ENCODE assay signal across 24 mouse cellular contexts in genomic region chr1:84925599-84925998, GRCm38 (mm10). TPM values are rescaled to one million over a fixed set of nuclear protein-coding genes. Genes with fewer than 3 reads are reported as not detected.
A peak's percentile ranks its signal among the peaks of the same experiment; 100 is the strongest.
DNase-seq lines count a peak whose midpoint lies in the region; ATAC-seq lines count a peak whose summit lies in the region.
"Had no signal": no experiment of that assay in that cellular context is flagged by ENCODE, and none has a peak within 500 bp of the region (broad histone marks: within the 10 kb centered on the region; RNA-seq: fewer than 3 reads in every experiment).

No protein-coding gene starts in this region.

- ATAC-seq in heart, embryonic 11.5 days (replicated peaks; ENCODE audit: insufficient number of reproducible peaks, low FRiP score, low TSS enrichment) = no peak
- 0 out of 2 replicates have a peak, but pooled peaks have one; percentile 32 for ATAC-seq in heart, embryonic 16.5 days (replicated peaks; ENCODE audit: extremely low read depth, insufficient read depth, low FRiP score)
- ATAC-seq in heart, embryonic 12.5 days (ENCODE audit: insufficient number of reproducible peaks, low FRiP score) = no peak
- ATAC-seq in hindbrain, embryonic 12.5 days (ENCODE audit: low FRiP score) = no peak
- ATAC-seq: CD4-positive, CD25-positive, alpha-beta regulatory T cell, adult 4 months; forebrain, embryonic 13.5 days; hindbrain, embryonic 16.5 days; inflammation-experienced regulatory T-cells, adult 6 months; intestine, postnatal 0 days; Patski had no signal

- no peak overlapping the region for H3K9ac ChIP-seq in heart, embryonic 11.5 days (ENCODE audit: low read depth, low read length)
- no peak overlapping the region for H3K9ac ChIP-seq in heart, embryonic 16.5 days (ENCODE audit: low read length)
- no peak overlapping the region for H3K9ac ChIP-seq in heart, embryonic 12.5 days
- H3K9ac ChIP-seq in hindbrain, embryonic 12.5 days = no peak overlapping the region
- H3K9ac ChIP-seq: forebrain, embryonic 13.5 days; heart, embryonic 15.5 days had no signal

- no peak overlapping the region for H3K4me3 ChIP-seq in heart, embryonic 11.5 days (ENCODE audit: low read depth, low read length)
- H3K4me3 ChIP-seq in heart, embryonic 16.5 days (ENCODE audit: low read length) = no peak overlapping the region
- no peak overlapping the region for H3K4me3 ChIP-seq in heart, embryonic 12.5 days
- H3K4me3 ChIP-seq in hindbrain, embryonic 12.5 days = no peak overlapping the region
- H3K4me3 ChIP-seq: embryonic facial prominence, embryonic 10.5 days; forebrain, embryonic 13.5 days; gastrocnemius, adult 2 months; heart, embryonic 15.5 days had no signal

- H3K9me3 ChIP-seq in heart, embryonic 11.5 days (replicated peaks; ENCODE audit: control insufficient read depth, low read length) = no peaks in the 10 kb centered on the region
- no peaks in the 10 kb centered on the region for H3K9me3 ChIP-seq in heart, embryonic 16.5 days (replicated peaks; ENCODE audit: control insufficient read depth, low read length)
- H3K9me3 ChIP-seq in heart, embryonic 12.5 days (replicated peaks) = no peaks in the 10 kb centered on the region
- H3K9me3 ChIP-seq in hindbrain, embryonic 12.5 days (replicated peaks) = no peaks in the 10 kb centered on the region
- H3K9me3 ChIP-seq: embryonic facial prominence, embryonic 10.5 days; forebrain, embryonic 13.5 days; heart, embryonic 15.5 days had no signal

- H3K36me3 ChIP-seq in heart, embryonic 11.5 days (ENCODE audit: control insufficient read depth, insufficient read depth, low read length) = no peaks in the 10 kb centered on the region
- no peaks in the 10 kb centered on the region for H3K36me3 ChIP-seq in heart, embryonic 16.5 days (ENCODE audit: control insufficient read depth, insufficient read depth)
- no peaks in the 10 kb centered on the region for H3K36me3 ChIP-seq in heart, embryonic 12.5 days
- peaks cover 14% of the 10 kb centered on the region; the same call in 1 of the 2 replicates for H3K36me3 ChIP-seq in hindbrain, embryonic 12.5 days
- H3K36me3 ChIP-seq: embryonic facial prominence, embryonic 10.5 days; heart, embryonic 15.5 days had no signal

- no peaks in the 10 kb centered on the region for H3K27me3 ChIP-seq in heart, embryonic 11.5 days (ENCODE audit: control insufficient read depth, insufficient read depth, low read length)
- H3K27me3 ChIP-seq in heart, embryonic 16.5 days (ENCODE audit: control insufficient read depth, insufficient read depth, low read length) = no peaks in the 10 kb centered on the region
- no peaks in the 10 kb centered on the region for H3K27me3 ChIP-seq in heart, embryonic 12.5 days (replicated peaks)
- no peaks in the 10 kb centered on the region for H3K27me3 ChIP-seq in hindbrain, embryonic 12.5 days
- H3K27me3 ChIP-seq: forebrain, embryonic 13.5 days; heart, embryonic 15.5 days; Patski had no signal

- H3K4me1 ChIP-seq in heart, embryonic 11.5 days (ENCODE audit: control insufficient read depth, insufficient read depth, low read length) = no peaks in the 10 kb centered on the region
- H3K4me1 ChIP-seq in heart, embryonic 16.5 days (ENCODE audit: control insufficient read depth, insufficient read depth, low read length) = no peaks in the 10 kb centered on the region; the same call in 1 of the 2 replicates
- H3K4me1 ChIP-seq in heart, embryonic 12.5 days (replicated peaks) = peaks cover 8% of the 10 kb centered on the region
- H3K4me1 ChIP-seq in hindbrain, embryonic 12.5 days = no peaks in the 10 kb centered on the region
- H3K4me1 ChIP-seq: embryonic facial prominence, embryonic 10.5 days; forebrain, embryonic 13.5 days had no signal

- no peak overlapping the region for H3K27ac ChIP-seq in heart, embryonic 11.5 days (ENCODE audit: low read depth, low read length)
- no peak overlapping the region for H3K27ac ChIP-seq in heart, embryonic 16.5 days (ENCODE audit: low read length)
- H3K27ac ChIP-seq in heart, embryonic 12.5 days (ENCODE audit: poor library complexity, severe bottlenecking) = no peak overlapping the region
- H3K27ac ChIP-seq in hindbrain, embryonic 12.5 days = no peak overlapping the region
- H3K27ac ChIP-seq: embryonic facial prominence, embryonic 10.5 days; forebrain, embryonic 13.5 days; gastrocnemius, adult 2 months; heart, embryonic 15.5 days had no signal

- WGBS in heart, embryonic 11.5 days (ENCODE audit: insufficient replicate concordance) = 61% methylated on average over 9 of the region's 9 CpGs
- 57% methylated on average over 9 of the region's 9 CpGs for WGBS in heart, embryonic 16.5 days
- 65% methylated on average over 9 of the region's 9 CpGs for WGBS in heart, embryonic 12.5 days
- 84% methylated on average over 9 of the region's 9 CpGs for WGBS in hindbrain, embryonic 12.5 days

- DNase-seq in heart, adult 11 months = peak; percentile 95
- peak; percentile 15 for DNase-seq in heart, postnatal 4 days
- DNase-seq in urinary bladder, adult 2 months (ENCODE audit: low spot score) = no peak
- DNase-seq: adrenal gland, adult 8-10 months; adrenal gland, postnatal 36 days; B cell, adult 2 months; cerebellum, adult 2 months; cerebellum, postnatal 10 days; gastrocnemius, adult 2 months; gastrocnemius, postnatal 25 days; kidney, adult 8-10 months had no signal

- no peak overlapping the region for H3K4me2 ChIP-seq in heart, embryonic 11.5 days
- no peak overlapping the region for H3K4me2 ChIP-seq in heart, embryonic 16.5 days (ENCODE audit: low read depth, low read length)
- no peak overlapping the region for H3K4me2 ChIP-seq in heart, embryonic 12.5 days
- H3K4me2 ChIP-seq in hindbrain, embryonic 12.5 days (replicated peaks) = no peak overlapping the region
- H3K4me2 ChIP-seq: forebrain, embryonic 13.5 days; heart, embryonic 15.5 days had no signal

RNA-seq across cellular contexts. Expression of gene Slc16a14, which starts 9.3 kb away (rescaled TPM):
- 0.07 and 0.09 TPM in 2 replicates for polyA plus RNA-seq in heart, embryonic 11.5 days (2014; fragmentation: Nextera tagmentation; extraction: Ambion mirVana)
- not detected in 2 replicates for polyA plus RNA-seq in heart, embryonic 16.5 days (2015; fragmentation: Nextera tagmentation; extraction: Ambion mirVana)
- polyA plus RNA-seq in heart, embryonic 12.5 days (2016; fragmentation: Nextera tagmentation; extraction: Ambion mirVana) = 0.17 and 0.26 TPM in 2 replicates
- total RNA-seq in heart, postnatal 4 days (2021) = under 1 TPM; 0.11 to 0.38 TPM
- 8.3 and 9.0 TPM in 2 replicates for polyA plus RNA-seq in hindbrain, embryonic 12.5 days (2016; fragmentation: Nextera tagmentation; extraction: Ambion mirVana)
- polyA plus RNA-seq in urinary bladder, adult 2 months (2012; rRNA removed) = 4.1 and 4.4 TPM in 2 replicates
- total RNA-seq: granulocyte monocyte progenitor cell, adult 5-6 weeks had no signal
- polyA plus RNA-seq: CD4-positive, CD25-positive, alpha-beta regulatory T cell, adult 4 months; inflammation-experienced regulatory T-cells, adult 6 months; Patski had no signal
